ENCODE assay signal across 10 mouse cellular contexts in genomic region chr13:112721946-112722729, GRCm38 (mm10).
DNase-seq lines count a peak whose midpoint lies in the region; ATAC-seq and TF ChIP-seq lines count a peak whose summit lies in the region.
"Had no signal": no experiment of that assay in that cellular context is flagged by ENCODE, and none has a peak within 500 bp of the region (broad histone marks: within the 10 kb centered on the region; RNA-seq: fewer than 3 reads in every experiment).

No protein-coding gene starts in this region.

- peak; percentile 53 for DNase-seq in gastrocnemius, adult 2 months
- no peak for DNase-seq in gastrocnemius, postnatal 36 days
- DNase-seq in embryonic facial prominence, embryonic 11.5 days (ENCODE audit: low spot score): peak; percentile 33
- peak; percentile 9 to 56 for DNase-seq in left cerebral cortex, adult 9 months (ENCODE audit: low spot score in 2 of 2)
- peak; percentile 61 to 72 for DNase-seq in right cerebral cortex, postnatal 10 days (ENCODE audit: low spot score in 2 of 2)
- no peak for DNase-seq in thymus, postnatal 4 days

- H3K27ac ChIP-seq in gastrocnemius, adult 2 months: peak overlapping the region; percentile 77
- no peak overlapping the region for H3K27ac ChIP-seq in embryonic facial prominence, embryonic 11.5 days (replicated peaks; ENCODE audit: low read depth, low read length)
- H3K27ac ChIP-seq in hindbrain, embryonic 16.5 days (ENCODE audit: low read depth, low read length): peak overlapping the region; percentile 34; the same call in 1 of the 2 replicates

- H3K36me3 ChIP-seq in embryonic facial prominence, embryonic 11.5 days (replicated peaks; ENCODE audit: control insufficient read depth, insufficient read depth, low read depth, low read length): no peaks in the 10 kb centered on the region
- H3K36me3 ChIP-seq in hindbrain, embryonic 16.5 days (ENCODE audit: control insufficient read depth, insufficient read depth, low read length): peaks cover 3% of the 10 kb centered on the region; the same call in 1 of the 2 replicates

- 44% methylated on average over 9 of the region's 9 CpGs for WGBS in embryonic facial prominence, embryonic 11.5 days
- 43% methylated on average over 9 of the region's 9 CpGs for WGBS in hindbrain, embryonic 16.5 days

- no peaks in the 10 kb centered on the region for H3K27me3 ChIP-seq in embryonic facial prominence, embryonic 11.5 days (ENCODE audit: control insufficient read depth, insufficient read depth, low read length)
- H3K27me3 ChIP-seq in hindbrain, embryonic 16.5 days (replicated peaks; ENCODE audit: control insufficient read depth, insufficient read depth, low read length): no peaks in the 10 kb centered on the region
- H3K27me3 ChIP-seq: CH12.LX had no signal

- H3K4me1 ChIP-seq in embryonic facial prominence, embryonic 11.5 days (ENCODE audit: control insufficient read depth, insufficient read depth, low read length): no peaks in the 10 kb centered on the region
- H3K4me1 ChIP-seq in hindbrain, embryonic 16.5 days (ENCODE audit: control insufficient read depth, insufficient read depth, low read depth, low read length): no peaks in the 10 kb centered on the region

- no peak overlapping the region for H3K4me3 ChIP-seq in gastrocnemius, adult 2 months
- no peak overlapping the region for H3K4me3 ChIP-seq in embryonic facial prominence, embryonic 11.5 days (ENCODE audit: low read depth, low read length)
- H3K4me3 ChIP-seq in hindbrain, embryonic 16.5 days (ENCODE audit: low read length): no peak overlapping the region
- H3K4me3 ChIP-seq: erythroblast, embryonic 14.5 days had no signal

- H3K9ac ChIP-seq in embryonic facial prominence, embryonic 11.5 days (replicated peaks; ENCODE audit: low read length): no peak overlapping the region
- no peak overlapping the region for H3K9ac ChIP-seq in hindbrain, embryonic 16.5 days (ENCODE audit: low read depth, low read length)

- H3K9me3 ChIP-seq in embryonic facial prominence, embryonic 11.5 days (replicated peaks; ENCODE audit: control insufficient read depth, low read length): no peaks in the 10 kb centered on the region
- no peaks in the 10 kb centered on the region for H3K9me3 ChIP-seq in hindbrain, embryonic 16.5 days (ENCODE audit: control insufficient read depth, low read length)

- intact Hi-C loops in gastrocnemius, adult 2 months (cut with DNase I): no loop called here
- intact Hi-C loops in gastrocnemius, postnatal 36 days (cut with DNase I): no loop called here

- no peak for ATAC-seq in embryonic facial prominence, embryonic 11.5 days (replicated peaks; ENCODE audit: insufficient number of reproducible peaks, low FRiP score, low TSS enrichment, low read depth)
- peak; percentile 45; the same call in 1 of the 2 replicates for ATAC-seq in hindbrain, embryonic 16.5 days
- no peak for ATAC-seq in erythroblast, adult 5-6 weeks (replicated peaks; ENCODE audit: low FRiP score, poor library complexity, severe bottlenecking)

- no peak overlapping the region for H3K4me2 ChIP-seq in embryonic facial prominence, embryonic 11.5 days (ENCODE audit: low read depth, low read length)
- H3K4me2 ChIP-seq in hindbrain, embryonic 16.5 days (ENCODE audit: low read length): no peak overlapping the region

- TF ChIP-seq CTCF in gastrocnemius, adult 2 months (IDR thresholded peaks at IDR 0.05): no peak

Comparison
In these comparisons a context has a peak if more than half of its experiments do, and no peak if none do; other contexts are left out.
1. DNase-seq: peak in gastrocnemius, adult 2 months (single experiment), embryonic facial prominence, embryonic 11.5 days (single experiment), left cerebral cortex, adult 9 months (2 of 2) and right cerebral cortex, postnatal 10 days (2 of 2); none in gastrocnemius, postnatal 36 days (0 of 2) and thymus, postnatal 4 days (single experiment).